ENCODE assay signal across 16 mouse cellular contexts in the genomic region with DNA sequence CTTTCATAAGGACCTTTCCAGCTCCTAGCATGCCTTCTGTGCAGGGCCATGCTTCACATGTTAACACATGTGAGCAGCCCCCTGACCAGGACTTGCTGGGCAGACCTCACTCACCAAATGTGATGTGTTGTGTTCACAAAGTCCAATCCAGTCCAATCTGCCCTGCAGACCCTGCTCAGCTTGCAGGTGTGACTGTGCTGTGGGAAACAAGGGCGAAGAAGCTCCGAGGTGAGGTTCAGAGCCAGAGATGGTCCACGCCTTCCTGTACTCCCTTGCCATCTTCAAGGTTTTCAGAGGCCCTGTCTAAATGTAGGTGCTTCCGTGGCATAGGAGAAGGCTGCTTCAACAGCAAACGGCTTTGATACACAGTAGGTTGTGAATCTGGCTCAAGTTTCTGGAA. TPM values are rescaled to one million over a fixed set of nuclear protein-coding genes. Genes with fewer than 3 reads are reported as not detected.
DNase-seq lines count a peak whose midpoint lies in the region; ATAC-seq and TF ChIP-seq lines count a peak whose summit lies in the region.
"Had no signal": no experiment of that assay in that cellular context is flagged by ENCODE, and none has a peak within 500 bp of the region (broad histone marks: within the 10 kb centered on the region; RNA-seq: fewer than 3 reads in every experiment).

No protein-coding gene starts in this region.

- ATAC-seq in heart, embryonic 12.5 days (ENCODE audit: insufficient number of reproducible peaks, low FRiP score): no peak
- no peak for ATAC-seq in kidney, embryonic 16.5 days (ENCODE audit: low FRiP score, low TSS enrichment)
- no peak for ATAC-seq in kidney, embryonic 14.5 days (ENCODE audit: low FRiP score, low TSS enrichment)
- ATAC-seq in lung, postnatal 0 days: no peak
- ATAC-seq: activated CD4-positive, CD25-positive, alpha-beta regulatory T cell, adult 4 months; Patski had no signal

- H3K27me3 ChIP-seq in heart, embryonic 10.5 days (ENCODE audit: insufficient read depth, poor library complexity, severe bottlenecking): no peaks in the 10 kb centered on the region
- no peaks in the 10 kb centered on the region for H3K27me3 ChIP-seq in heart, embryonic 12.5 days (replicated peaks)
- no peaks in the 10 kb centered on the region for H3K27me3 ChIP-seq in kidney, embryonic 16.5 days (ENCODE audit: insufficient read depth, low read length)
- H3K27me3 ChIP-seq in kidney, embryonic 14.5 days (ENCODE audit: control insufficient read depth, insufficient read depth, low read length): no peaks in the 10 kb centered on the region
- no peaks in the 10 kb centered on the region for H3K27me3 ChIP-seq in lung, postnatal 0 days (replicated peaks; ENCODE audit: insufficient read depth, low read length)
- H3K27me3 ChIP-seq: hindbrain, embryonic 15.5 days; Patski had no signal

- TF ChIP-seq EP300 in lung, postnatal 0 days (IDR thresholded peaks at IDR 0.05): no peak

- no peak for DNase-seq in heart, embryonic 10.5 days (ENCODE audit: low spot score)
- no peak for DNase-seq in lung, postnatal 0 days (ENCODE audit: low spot score)
- DNase-seq in lung, postnatal 25 days (ENCODE audit: low spot score): no peak
- no peak for DNase-seq in frontal cortex, postnatal 14 days (ENCODE audit: low spot score in 2 of 2)
- DNase-seq: cerebellum, adult 8-10 months; gastrocnemius, postnatal 14 days; thymus, adult 18-20 months had no signal

- no peaks in the 10 kb centered on the region for H3K36me3 ChIP-seq in heart, embryonic 10.5 days
- H3K36me3 ChIP-seq in heart, embryonic 12.5 days: no peaks in the 10 kb centered on the region
- no peaks in the 10 kb centered on the region for H3K36me3 ChIP-seq in kidney, embryonic 16.5 days (ENCODE audit: insufficient read depth, low read length)
- no peaks in the 10 kb centered on the region for H3K36me3 ChIP-seq in kidney, embryonic 14.5 days (ENCODE audit: control insufficient read depth, insufficient read depth, low read length)
- no peaks in the 10 kb centered on the region for H3K36me3 ChIP-seq in lung, postnatal 0 days (ENCODE audit: insufficient read depth, low read length)
- H3K36me3 ChIP-seq: forebrain, embryonic 10.5 days; hindbrain, embryonic 15.5 days; limb, embryonic 10.5 days had no signal

- H3K27ac ChIP-seq in heart, embryonic 10.5 days: 0 out of 2 replicates have a peak overlapping the region, but pooled peaks have one; percentile 18
- H3K27ac ChIP-seq in heart, embryonic 12.5 days (ENCODE audit: poor library complexity, severe bottlenecking): no peak overlapping the region
- H3K27ac ChIP-seq in kidney, embryonic 16.5 days (ENCODE audit: low read length): peak overlapping the region; percentile 40; the same call in 1 of the 2 replicates
- H3K27ac ChIP-seq in kidney, embryonic 14.5 days (ENCODE audit: low read depth, low read length): no peak overlapping the region
- H3K27ac ChIP-seq in lung, postnatal 0 days (ENCODE audit: low read length): peak overlapping the region; percentile 84
- H3K27ac ChIP-seq: forebrain, embryonic 10.5 days; limb, embryonic 10.5 days; liver, embryonic 14.5 days had no signal

- H3K4me1 ChIP-seq in heart, embryonic 10.5 days: peaks cover 44% of the 10 kb centered on the region
- H3K4me1 ChIP-seq in heart, embryonic 12.5 days (replicated peaks): peaks cover 73% of the 10 kb centered on the region
- peaks cover 36% of the 10 kb centered on the region for H3K4me1 ChIP-seq in kidney, embryonic 16.5 days (ENCODE audit: insufficient read depth, low read length)
- H3K4me1 ChIP-seq in kidney, embryonic 14.5 days (ENCODE audit: control insufficient read depth, insufficient read depth, low read length): peaks cover 7% of the 10 kb centered on the region; the same call in 1 of the 2 replicates
- H3K4me1 ChIP-seq in lung, postnatal 0 days (ENCODE audit: insufficient read depth, low read depth, low read length): peaks cover 28% of the 10 kb centered on the region; the same call in 1 of the 2 replicates
- H3K4me1 ChIP-seq: hindbrain, embryonic 15.5 days had no signal

- no peak overlapping the region for H3K4me2 ChIP-seq in heart, embryonic 12.5 days
- no peak overlapping the region for H3K4me2 ChIP-seq in kidney, embryonic 16.5 days (replicated peaks; ENCODE audit: low read depth, low read length)
- H3K4me2 ChIP-seq in kidney, embryonic 14.5 days (replicated peaks; ENCODE audit: low read depth, low read length): no peak overlapping the region
- no peak overlapping the region for H3K4me2 ChIP-seq in lung, postnatal 0 days (replicated peaks; ENCODE audit: low read depth, low read length)
- H3K4me2 ChIP-seq: hindbrain, embryonic 15.5 days had no signal

- no peak for TF ChIP-seq CTCF in lung, postnatal 0 days (IDR thresholded peaks at IDR 0.05)

- no peak overlapping the region for H3K4me3 ChIP-seq in heart, embryonic 10.5 days
- H3K4me3 ChIP-seq in heart, embryonic 12.5 days: no peak overlapping the region
- H3K4me3 ChIP-seq in kidney, embryonic 16.5 days (ENCODE audit: low read length): no peak overlapping the region
- no peak overlapping the region for H3K4me3 ChIP-seq in kidney, embryonic 14.5 days (ENCODE audit: low read length)
- H3K4me3 ChIP-seq in lung, postnatal 0 days (ENCODE audit: low read depth, low read length): no peak overlapping the region
- H3K4me3 ChIP-seq: forebrain, embryonic 10.5 days; hindbrain, embryonic 15.5 days; limb, embryonic 10.5 days had no signal

- 91% methylated on average over 5 of the region's 5 CpGs for WGBS in heart, embryonic 10.5 days
- WGBS in heart, embryonic 12.5 days: 87% methylated on average over 5 of the region's 5 CpGs
- 88% methylated on average over 5 of the region's 5 CpGs for WGBS in kidney, embryonic 16.5 days
- WGBS in kidney, embryonic 14.5 days: 98% methylated on average over 5 of the region's 5 CpGs
- WGBS in lung, postnatal 0 days: 88% methylated on average over 5 of the region's 5 CpGs

- H3K9ac ChIP-seq in heart, embryonic 12.5 days: no peak overlapping the region
- no peak overlapping the region for H3K9ac ChIP-seq in kidney, embryonic 16.5 days (replicated peaks; ENCODE audit: low read length)
- H3K9ac ChIP-seq in kidney, embryonic 14.5 days (ENCODE audit: low read depth, low read length): no peak overlapping the region
- no peak overlapping the region for H3K9ac ChIP-seq in lung, postnatal 0 days (replicated peaks; ENCODE audit: low read depth)
- H3K9ac ChIP-seq: hindbrain, embryonic 15.5 days; liver, embryonic 14.5 days had no signal

- H3K9me3 ChIP-seq in heart, embryonic 10.5 days: no peaks in the 10 kb centered on the region
- no peaks in the 10 kb centered on the region for H3K9me3 ChIP-seq in heart, embryonic 12.5 days (replicated peaks)
- no peaks in the 10 kb centered on the region for H3K9me3 ChIP-seq in kidney, embryonic 16.5 days (ENCODE audit: low read length)
- H3K9me3 ChIP-seq in kidney, embryonic 14.5 days (ENCODE audit: control insufficient read depth, low read length): no peaks in the 10 kb centered on the region
- no peaks in the 10 kb centered on the region for H3K9me3 ChIP-seq in lung, postnatal 0 days (ENCODE audit: low read length)
- H3K9me3 ChIP-seq: forebrain, embryonic 10.5 days; hindbrain, embryonic 15.5 days; limb, embryonic 10.5 days had no signal

RNA-seq across cellular contexts. Expression of gene Taf11, which starts 59.3 kb away (rescaled TPM):
- polyA plus RNA-seq in heart, embryonic 10.5 days (2016; fragmentation: Nextera tagmentation; extraction: Ambion mirVana): 52.5 and 64.0 TPM in 2 replicates
- polyA plus RNA-seq in heart, embryonic 12.5 days (2016; fragmentation: Nextera tagmentation; extraction: Ambion mirVana): 48.6 and 56.2 TPM in 2 replicates
- 59.9 and 72.7 TPM in 2 replicates for polyA plus RNA-seq in kidney, embryonic 16.5 days (2015; fragmentation: Nextera tagmentation; extraction: Ambion mirVana)
- polyA plus RNA-seq in kidney, embryonic 14.5 days (2014; fragmentation: Nextera tagmentation; extraction: Ambion mirVana): 76.6 and 77.5 TPM in 2 replicates
- polyA plus RNA-seq in lung, postnatal 0 days (2015; fragmentation: Nextera tagmentation; extraction: Ambion mirVana): 40.1 and 42.1 TPM in 2 replicates

RNA-seq across cellular contexts. Expression of gene Anks1, which starts 59.8 kb away (rescaled TPM):
- 9.2 and 10.4 TPM in 2 replicates for polyA plus RNA-seq in heart, embryonic 10.5 days (2016; fragmentation: Nextera tagmentation; extraction: Ambion mirVana)
- 11.5 and 12.1 TPM in 2 replicates for polyA plus RNA-seq in heart, embryonic 12.5 days (2016; fragmentation: Nextera tagmentation; extraction: Ambion mirVana)
- 14.5 and 15.0 TPM in 2 replicates for polyA plus RNA-seq in kidney, embryonic 16.5 days (2015; fragmentation: Nextera tagmentation; extraction: Ambion mirVana)
- 8.0 and 14.2 TPM in 2 replicates for polyA plus RNA-seq in kidney, embryonic 14.5 days (2014; fragmentation: Nextera tagmentation; extraction: Ambion mirVana)
- polyA plus RNA-seq in lung, postnatal 0 days (2015; fragmentation: Nextera tagmentation; extraction: Ambion mirVana): 25.4 and 25.5 TPM in 2 replicates

Comparison
In these comparisons a context has a peak if more than half of its experiments do, and no peak if none do; other contexts are left out.
1. H3K27ac ChIP-seq: peak in heart, embryonic 10.5 days (single experiment), kidney, embryonic 16.5 days (single experiment) and lung, postnatal 0 days (single experiment); none in heart, embryonic 12.5 days (single experiment) and kidney, embryonic 14.5 days (single experiment).